Mouse (Mus musculus) testis, postnatal 14 days (tissue): ENCODE results near the gene Galntl6.

Experiments used
- DNase-seq: peaks from one replicate; pipeline ENCODE4 v3.0.0; 2021; ENCODE audit warnings: low spot score

The Galntl6 gene

GRCm38 (mm10) chr8:58912196-58912839 is at the start of gene Galntl6:
Gene Galntl6 (minus strand): TSS chr8:58912640.
- peak; percentile 3 for DNase-seq

DNA sequence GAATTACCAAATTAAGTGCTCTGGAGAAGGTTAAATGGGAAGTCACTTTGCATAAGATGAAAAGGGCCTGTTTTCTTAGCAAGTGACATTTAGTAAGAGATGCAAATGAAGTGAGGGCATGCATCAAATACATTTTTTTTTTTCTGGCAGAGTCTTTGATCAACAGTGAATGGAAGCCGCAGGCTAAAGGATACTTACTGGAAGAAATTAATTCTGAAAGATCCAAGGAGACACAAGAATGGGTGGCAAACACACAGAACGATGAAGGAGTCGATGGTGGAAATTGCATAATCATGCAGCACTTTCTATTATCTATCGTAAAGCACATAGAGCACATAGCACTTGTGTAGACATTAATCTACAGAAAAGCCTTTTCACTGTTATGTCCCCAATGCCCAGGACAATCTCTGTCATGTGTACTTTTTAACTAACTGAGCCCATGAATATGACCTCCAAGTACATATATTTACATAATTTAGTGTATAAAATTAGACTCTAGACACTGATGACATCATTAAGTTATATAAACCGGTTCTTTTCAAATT is 44.8 kb upstream of the Galntl6 start:
- DNase-seq, result no peak

DNA sequence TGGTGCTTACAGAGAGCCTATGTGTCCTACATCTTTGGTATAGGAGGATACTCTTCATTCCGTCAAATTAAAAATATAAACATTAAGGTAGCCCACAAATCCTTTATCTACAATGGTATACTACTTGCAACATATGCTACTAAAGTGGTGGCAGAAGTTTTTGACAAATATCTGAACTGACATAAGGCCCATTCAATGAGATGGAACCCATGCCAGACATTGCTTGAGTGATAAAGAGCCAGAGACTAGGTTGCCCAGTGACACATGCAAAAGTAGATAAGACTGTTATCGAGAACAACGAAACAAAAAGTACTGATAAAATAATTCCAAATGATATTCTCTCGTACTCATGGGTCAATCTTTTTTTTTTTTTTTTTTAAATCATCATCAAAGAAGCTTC is 31.3 kb upstream of the Galntl6 start:
- DNase-seq, result no peak

DNA sequence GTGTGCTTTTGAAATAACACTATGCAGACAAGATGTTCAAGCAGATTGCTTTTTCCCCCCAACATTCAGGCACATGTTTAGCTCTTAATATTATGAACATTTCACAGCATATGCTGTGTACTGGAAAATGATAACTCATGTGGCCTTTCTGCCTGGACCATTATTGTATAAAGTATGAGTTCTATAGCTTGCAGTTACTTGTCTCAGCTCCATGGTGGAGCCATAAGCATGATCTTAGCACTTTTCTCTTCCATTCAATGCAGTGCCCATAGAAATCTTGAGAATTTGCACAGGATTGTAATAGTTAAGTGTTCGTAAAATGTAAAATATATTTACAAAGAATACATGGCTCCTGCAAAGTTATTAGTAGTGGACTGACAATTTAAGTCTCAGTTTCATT is 18.6 kb upstream of the Galntl6 start:
- DNase-seq, result no peak

DNA sequence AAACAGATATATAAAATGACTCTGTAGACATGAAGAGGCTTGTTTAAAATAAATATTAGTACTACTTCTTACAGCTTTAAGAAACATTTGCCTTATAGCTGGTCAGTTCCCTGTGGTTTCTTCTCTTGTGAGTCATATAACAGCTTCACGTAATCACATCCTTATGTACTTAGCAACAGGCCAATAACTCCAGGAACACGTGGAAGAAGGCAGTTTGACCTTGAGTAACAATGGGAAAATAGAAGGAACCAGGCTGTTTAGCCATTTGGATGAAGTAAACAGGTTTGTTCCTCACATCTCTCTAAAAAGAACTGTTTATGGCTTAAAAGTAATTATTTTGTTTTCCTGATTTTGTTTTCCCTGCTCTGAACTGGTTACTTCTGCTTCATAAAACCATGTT is 2.7 kb upstream of the Galntl6 start:
- DNase-seq, result no peak

DNA sequence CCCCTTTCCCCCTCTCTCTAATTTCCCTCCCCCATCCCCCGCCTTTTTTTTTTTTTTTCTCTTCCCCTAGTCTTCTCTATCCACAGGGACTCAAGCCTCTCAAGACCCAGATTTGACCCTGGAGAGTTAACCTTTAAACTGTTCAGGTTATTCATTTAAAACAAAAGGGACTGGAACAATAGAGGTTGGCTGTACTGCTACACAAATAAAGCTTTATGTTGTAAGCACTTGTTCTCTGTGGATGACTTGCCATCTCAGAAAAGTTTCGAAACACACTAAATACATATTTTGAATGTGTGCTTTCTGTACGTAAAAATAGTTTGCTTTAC is 1.2 kb upstream of the Galntl6 start:
- no peak for DNase-seq

- peak; percentile 7 for DNase-seq
These were observed 600 bp upstream of the Galntl6 start for GRCm38 (mm10) chr8:58912840-58913639.

GRCm38 (mm10) chr8:58911677-58912076 is 763 bp downstream of the Galntl6 start, which contains the start of gene BC030500:
Gene BC030500 (plus strand): TSS chr8:58911755.
- no peak for DNase-seq

DNA sequence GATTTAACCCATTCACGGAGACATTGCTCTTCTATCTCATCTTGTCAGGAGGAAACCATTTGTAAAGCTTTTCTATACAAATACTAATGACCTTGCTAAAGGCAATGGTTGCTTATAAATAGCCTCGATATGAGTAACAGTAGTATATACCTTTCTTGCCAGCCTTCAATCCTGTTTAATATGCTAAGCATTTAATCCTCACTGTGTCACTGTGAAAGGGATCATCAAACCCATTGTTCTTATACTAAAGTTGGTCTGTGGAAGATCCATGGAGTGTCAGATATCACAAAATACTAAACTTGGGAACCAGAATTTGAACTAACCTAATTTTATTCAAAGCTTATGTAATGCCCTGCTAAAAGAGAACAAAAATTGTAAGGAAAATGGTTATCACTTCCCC is 8.0 kb downstream of the Galntl6 start:
- no peak for DNase-seq

DNA sequence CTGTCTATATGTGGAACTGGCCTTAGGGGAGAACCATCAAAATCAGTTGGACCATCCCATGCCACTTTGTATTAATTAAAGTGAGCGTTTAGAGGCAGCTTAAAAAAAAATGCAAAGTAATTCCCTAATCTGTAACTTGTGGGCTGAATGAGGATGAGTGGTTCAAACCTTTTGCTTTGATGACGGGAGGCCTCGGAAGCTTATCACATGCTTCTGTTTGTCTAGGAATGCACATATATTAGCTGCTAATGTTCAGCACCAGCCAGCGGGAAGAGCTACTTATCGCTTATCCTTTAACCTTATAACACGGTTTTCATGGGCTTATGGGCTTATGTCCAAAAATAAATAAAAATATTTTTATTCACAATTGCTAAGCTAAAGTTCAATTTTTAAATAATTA is 16.5 kb downstream of the Galntl6 start:
- no peak for DNase-seq

GRCm38 (mm10) chr8:58890591-58890990 is 21.8 kb downstream of the Galntl6 start:
- DNase-seq, result no peak

DNA sequence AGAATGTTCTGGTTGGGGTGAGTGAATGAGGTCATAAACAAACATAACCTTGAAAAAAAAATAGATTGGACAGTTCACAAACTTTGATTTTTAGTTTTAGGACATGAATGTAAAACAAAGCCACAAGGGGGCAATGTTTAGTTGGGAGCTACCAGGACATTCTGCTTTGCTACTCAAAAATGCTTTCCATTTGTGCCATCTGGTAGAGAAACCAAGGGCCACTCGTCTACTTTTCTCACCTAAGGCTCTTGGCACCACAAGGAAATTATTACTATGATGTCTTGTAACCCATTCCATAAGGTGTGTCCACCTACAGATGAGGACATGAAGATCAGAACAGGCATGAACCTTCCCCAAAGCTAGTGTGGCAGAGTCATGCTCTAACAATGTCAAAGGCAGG is 26.0 kb downstream of the Galntl6 start:
- DNase-seq, result no peak

DNA sequence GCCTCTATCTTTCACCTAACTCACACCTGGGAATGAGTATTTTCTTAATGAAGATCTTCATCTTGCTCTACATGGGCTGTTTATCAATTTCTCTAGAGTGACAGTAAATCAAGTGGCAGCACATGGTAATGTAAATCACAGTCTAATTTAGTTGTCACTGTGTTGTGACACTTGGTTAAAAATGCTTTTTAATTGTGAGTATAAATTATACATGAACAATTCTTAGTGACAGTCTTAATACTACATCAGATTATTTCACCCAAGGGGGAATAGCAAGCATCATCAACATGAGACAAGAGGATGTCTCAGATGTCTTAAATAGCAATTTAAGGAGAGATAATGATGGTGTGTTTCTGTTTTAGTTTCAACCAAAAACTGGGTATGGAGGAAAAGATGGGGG is 88.1 kb downstream of the Galntl6 start:
- no peak for DNase-seq

- no peak for DNase-seq
These were observed 107.2 kb downstream of the Galntl6 start for GRCm38 (mm10) chr8:58805190-58805589.

DNA sequence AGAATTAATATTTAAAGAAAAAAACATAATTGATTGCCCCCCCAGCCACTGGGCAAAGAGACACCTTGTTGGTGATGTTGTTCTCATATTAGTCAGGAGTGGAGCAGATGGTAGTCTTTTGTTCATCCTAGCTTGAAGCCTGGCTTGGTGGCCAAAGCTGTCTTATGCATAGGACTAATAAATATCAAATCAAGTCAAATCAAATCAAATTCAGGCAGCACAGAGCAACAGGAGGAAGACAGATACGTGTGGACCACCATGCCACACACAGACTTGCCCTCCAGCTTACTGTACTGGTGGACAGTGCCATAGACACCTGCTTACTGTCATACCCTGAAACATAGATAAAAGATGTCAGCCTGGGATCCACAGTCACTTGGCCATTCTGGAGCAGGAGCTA is 110.6 kb downstream of the Galntl6 start:
- DNase-seq, result no peak

- DNase-seq, result no peak
These were observed 158.7 kb downstream of the Galntl6 start for GRCm38 (mm10) chr8:58753769-58754168.

GRCm38 (mm10) chr8:58737963-58738362 is 174.5 kb downstream of the Galntl6 start:
- DNase-seq, result no peak

- no peak for DNase-seq
These were observed 220.7 kb downstream of the Galntl6 start for GRCm38 (mm10) chr8:58691761-58692160.

- no peak for DNase-seq
These were observed 234.5 kb downstream of the Galntl6 start for GRCm38 (mm10) chr8:58677847-58678450.

GRCm38 (mm10) chr8:58669075-58669474 is 243.4 kb downstream of the Galntl6 start:
- no peak for DNase-seq

DNA sequence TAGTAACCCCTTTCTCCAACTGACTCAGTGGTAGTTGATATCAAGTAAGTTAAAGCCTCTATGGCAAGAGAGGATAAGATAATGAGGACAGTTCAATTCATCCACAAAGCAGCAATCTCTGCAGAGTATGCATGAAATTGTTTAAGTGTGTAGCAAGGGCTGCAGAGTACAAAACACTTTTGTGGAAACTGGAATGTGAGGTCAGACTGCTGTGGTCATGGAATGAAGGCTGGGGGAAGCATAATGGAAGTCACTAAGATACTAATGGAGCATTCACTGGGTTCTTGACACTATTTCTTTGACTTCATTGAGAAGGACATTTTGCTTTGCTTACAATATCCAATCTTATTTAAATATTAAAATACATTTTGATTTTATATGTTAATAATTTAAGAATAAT is 252.4 kb downstream of the Galntl6 start:
- DNase-seq, result no peak

DNA sequence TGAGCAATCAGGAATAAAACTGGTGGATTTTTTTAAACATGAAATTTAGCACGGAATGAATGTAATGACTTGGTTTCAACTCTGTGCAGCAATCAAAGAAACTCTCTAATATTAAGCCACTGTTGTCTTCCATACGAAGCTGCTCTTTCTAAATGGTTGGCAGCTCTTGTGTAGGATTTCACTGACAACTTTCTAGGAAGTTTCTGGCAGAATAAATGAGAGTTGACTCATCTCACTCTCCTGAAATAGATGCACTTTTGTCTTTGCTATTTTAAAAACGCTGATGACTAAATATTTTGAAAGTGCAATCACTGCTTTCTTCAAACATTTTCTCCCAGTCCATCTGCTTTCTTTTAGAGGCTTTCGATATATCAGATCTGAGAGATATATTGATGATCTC is 256.8 kb downstream of the Galntl6 start:
- DNase-seq, result no peak

DNA sequence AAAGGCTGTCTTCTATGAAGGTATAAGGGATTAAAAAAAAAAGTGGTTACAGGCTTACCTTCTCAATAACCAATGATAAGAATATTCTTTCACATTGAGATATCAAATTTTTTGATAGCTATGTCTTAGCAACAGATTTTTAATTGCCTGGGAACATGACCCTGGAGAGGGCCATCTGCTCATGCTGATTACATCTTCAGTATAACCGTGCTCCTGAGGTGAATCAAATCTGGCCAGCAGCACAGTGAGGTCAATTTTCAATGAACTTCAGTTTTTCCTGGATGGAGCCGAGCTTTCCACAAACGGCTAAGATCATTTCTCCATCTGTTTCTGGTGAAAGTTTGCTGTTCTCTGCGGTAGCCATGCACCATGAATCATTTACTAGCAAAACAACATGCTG is 306.0 kb downstream of the Galntl6 start:
- no peak for DNase-seq
